Mouse (Mus musculus) intestine, embryonic 15.5 days (tissue): ENCODE results near the gene Myo1b. TPM values are rescaled to one million over a fixed set of nuclear protein-coding genes. Genes with fewer than 3 reads are reported as not detected.

Experiments
- ATAC-seq: fragments of 200-750 bp; cut with Nextera tagmentation; 2 replicates; pipeline ENCODE4 v1.8.0; 2017; ENCODE audit warnings: moderate TSS enrichment, moderate library complexity
- H3K27ac ChIP-seq: fragments of 300-500 bp; sonication (generic); 2 replicates; pipeline ENCODE4 v1.5.1; 2015; ENCODE audit warnings: mild to moderate bottlenecking, inconsistent platforms
- H3K27me3 ChIP-seq: fragments of 300-500 bp; sonication (generic); replicated peaks from 2 replicates; pipeline ENCODE4 v1.6.1; 2015; ENCODE audit warnings: inconsistent platforms
- H3K36me3 ChIP-seq: fragments of 300-500 bp; sonication (generic); 2 replicates; pipeline ENCODE4 v1.6.1; 2015; ENCODE audit warnings: inconsistent platforms
- H3K4me1 ChIP-seq: fragments of 300-500 bp; sonication (generic); replicated peaks from 2 replicates; pipeline ENCODE4 v1.6.1; 2015; ENCODE audit warnings: inconsistent platforms
- H3K4me2 ChIP-seq: fragments of 300-500 bp; sonication (generic); replicated peaks from 2 replicates; pipeline ENCODE4 v1.6.1; 2015; ENCODE audit warnings: mild to moderate bottlenecking, inconsistent platforms
- H3K4me3 ChIP-seq: fragments of 300-500 bp; sonication (generic); replicated peaks from 2 replicates; pipeline ENCODE4 v1.5.1; 2015; ENCODE audit warnings: inconsistent platforms
- H3K9ac ChIP-seq: fragments of 300-500 bp; sonication (generic); 2 replicates; pipeline ENCODE4 v1.6.1; 2015; ENCODE audit warnings: inconsistent platforms
- H3K9me3 ChIP-seq: fragments of 300-500 bp; sonication (generic); 2 replicates; pipeline ENCODE4 v1.6.1; 2016; ENCODE audit warnings: inconsistent platforms
- WGBS: fragments of 180-500 bp; shearing (Covaris S2); methylation state at CpG from one replicate; pipeline ENCODE4 v1.1.7; 2015; 5-methylcytosine and 5-hydroxymethylcytosine counted together
- polyA plus RNA-seq: library from polyadenylated mRNA; unstranded; fragments of >200 nt; fragmentation: Nextera tagmentation; extraction: Ambion mirVana; gene quantifications from 2 replicates; pipeline ENCODE4 v1.2.1, GENCODE M21; 2015

Gene Myo1b
- polyA plus RNA-seq, 1 experiment from 2014 or later = 54.0 TPM

DNA sequence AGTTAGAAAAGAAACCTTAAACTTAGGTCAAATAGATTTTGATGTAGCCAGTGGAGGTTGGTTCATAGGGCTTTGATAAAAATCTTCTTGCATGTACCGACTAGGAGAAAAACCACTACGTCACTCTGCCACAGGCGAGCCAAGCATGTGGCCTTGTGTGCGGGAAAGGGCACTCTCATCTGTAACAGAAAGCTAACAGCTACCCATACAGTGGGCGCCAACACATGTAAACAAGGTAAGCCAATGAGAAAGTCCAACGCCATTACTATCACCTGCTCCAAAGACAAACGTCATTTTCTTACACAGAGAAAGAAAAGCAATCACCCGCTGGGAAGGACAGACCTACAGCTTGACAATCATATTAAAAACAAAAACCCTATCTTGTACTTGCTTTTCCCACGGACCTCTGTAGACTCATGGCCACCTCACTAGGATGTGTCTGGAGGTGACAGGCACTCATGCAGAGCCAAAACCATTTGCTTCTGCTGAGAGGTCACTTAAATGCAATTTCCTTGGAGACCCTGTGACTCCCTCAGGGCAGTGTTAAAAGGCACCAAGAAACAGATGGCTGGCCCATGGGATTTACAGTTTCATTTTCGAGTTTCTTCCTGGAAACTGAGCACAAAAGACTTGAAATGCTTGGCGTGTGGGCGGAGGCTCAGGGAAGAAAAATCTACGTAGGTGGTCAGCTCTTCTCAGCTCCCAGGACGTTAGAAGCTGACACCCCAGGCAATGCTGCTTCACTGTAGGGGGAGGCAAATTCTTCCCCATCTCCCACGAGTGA is 157.4 kb downstream of the Myo1b start:
- H3K36me3 ChIP-seq = peaks cover 7% of the 10 kb centered on the region
- H3K4me3 ChIP-seq = no peak overlapping the region
- H3K4me1 ChIP-seq = no peaks in the 10 kb centered on the region
- 79% methylated on average over 15 of the region's 15 CpGs for WGBS
- no peaks in the 10 kb centered on the region for H3K27me3 ChIP-seq
- ATAC-seq = no peak
- no peak overlapping the region for H3K9ac ChIP-seq
- H3K9me3 ChIP-seq = no peaks in the 10 kb centered on the region
- H3K27ac ChIP-seq = no peak overlapping the region
- no peak overlapping the region for H3K4me2 ChIP-seq

DNA sequence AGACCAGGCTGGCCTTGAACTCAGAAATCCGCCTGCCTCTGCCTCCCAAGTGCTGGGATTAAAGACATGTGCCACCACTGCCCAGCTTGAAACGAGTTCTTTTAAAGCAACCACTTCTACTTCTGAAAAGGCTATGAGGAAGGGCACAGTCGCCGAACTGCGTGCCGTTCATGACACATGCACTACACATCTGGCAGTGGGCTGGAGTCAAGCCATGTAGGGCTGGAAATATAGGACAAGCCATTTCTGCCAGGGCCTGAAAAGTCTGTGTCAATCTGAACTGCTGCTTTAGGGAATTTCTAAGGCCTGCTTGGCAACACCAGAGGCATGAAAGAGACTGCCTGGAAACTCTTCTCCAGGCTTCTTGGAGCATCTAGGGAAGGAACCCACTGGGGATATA is 162.2 kb downstream of the Myo1b start:
- H3K9me3 ChIP-seq = no peaks in the 10 kb centered on the region
- H3K27me3 ChIP-seq = no peaks in the 10 kb centered on the region
- WGBS = 95% methylated on average over 6 of the region's 6 CpGs
- no peak overlapping the region for H3K27ac ChIP-seq
- ATAC-seq = no peak
- no peaks in the 10 kb centered on the region for H3K4me1 ChIP-seq
- peaks cover 7% of the 10 kb centered on the region for H3K36me3 ChIP-seq
- no peak overlapping the region for H3K4me3 ChIP-seq
- no peak overlapping the region for H3K4me2 ChIP-seq
- no peak overlapping the region for H3K9ac ChIP-seq

DNA sequence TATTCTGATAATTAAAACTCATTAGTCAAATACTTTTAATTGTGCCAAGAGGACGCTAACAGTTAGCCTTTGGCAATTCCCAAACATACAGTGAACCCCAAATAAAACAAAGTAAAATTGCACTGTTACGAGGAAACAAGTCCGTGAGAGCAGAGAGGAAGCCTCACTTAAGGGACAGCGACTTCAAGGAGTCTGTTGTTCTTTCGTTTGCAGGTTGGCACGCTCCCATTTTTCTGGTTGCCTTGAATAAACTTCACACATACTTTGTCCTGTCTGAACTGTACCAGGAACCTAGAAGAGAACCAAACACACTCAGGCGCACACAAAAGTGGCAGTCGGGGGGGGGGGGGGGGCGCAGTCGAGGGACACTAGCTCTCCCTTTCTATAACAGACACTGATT is 164.9 kb downstream of the Myo1b start:
- no peak for ATAC-seq
- H3K9me3 ChIP-seq = no peaks in the 10 kb centered on the region
- no peak overlapping the region for H3K4me2 ChIP-seq
- H3K36me3 ChIP-seq = peaks cover 7% of the 10 kb centered on the region
- no peak overlapping the region for H3K4me3 ChIP-seq
- WGBS = 69% methylated on average over 10 of the region's 10 CpGs
- H3K4me1 ChIP-seq = no peaks in the 10 kb centered on the region
- no peak overlapping the region for H3K9ac ChIP-seq
- H3K27me3 ChIP-seq = no peaks in the 10 kb centered on the region
- H3K27ac ChIP-seq = no peak overlapping the region

DNA sequence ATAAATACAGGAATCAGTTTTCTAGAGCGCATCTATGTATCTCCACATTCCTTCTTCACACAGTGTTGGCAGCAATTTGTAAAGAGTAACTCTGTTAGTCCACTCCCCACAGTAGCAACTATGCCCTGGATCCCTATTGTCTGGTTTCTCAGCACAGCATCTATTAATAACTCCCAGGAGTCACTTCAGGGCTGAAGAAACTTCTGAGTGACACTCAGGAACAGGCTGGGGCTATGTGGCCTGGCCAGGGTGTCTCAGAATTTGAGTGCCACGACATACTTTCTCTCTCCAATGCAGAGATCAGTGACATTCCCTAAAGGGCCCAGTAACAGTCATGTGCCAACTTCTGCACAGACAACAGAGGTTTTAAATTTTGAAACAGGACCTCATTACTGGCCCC is 167.6 kb downstream of the Myo1b start:
- Histone ChIP-seq H3K9me3 (no peaks in the 10 kb centered on the region), H3K27ac (no peak overlapping the region), H3K4me2 (no peak overlapping the region), H3K4me3 (no peak overlapping the region), H3K36me3 (no peaks in the 10 kb centered on the region), H3K27me3 (no peaks in the 10 kb centered on the region), H3K9ac (no peak overlapping the region), H3K4me1 (no peaks in the 10 kb centered on the region)
- no peak for ATAC-seq
- 80% methylated on average over 2 of the region's 2 CpGs for WGBS

GRCm38 (mm10) chr1:51747494-51747893 is 168.4 kb downstream of the Myo1b start:
- Histone ChIP-seq H3K9ac (no peak overlapping the region), H3K9me3 (no peaks in the 10 kb centered on the region), H3K27ac (no peak overlapping the region), H3K4me1 (no peaks in the 10 kb centered on the region), H3K36me3 (no peaks in the 10 kb centered on the region), H3K4me3 (no peak overlapping the region), H3K4me2 (no peak overlapping the region), H3K27me3 (no peaks in the 10 kb centered on the region)
- peak; percentile 72; the same call in 1 of the 2 replicates for ATAC-seq
- WGBS = 25% methylated on average over 12 of the region's 12 CpGs

DNA sequence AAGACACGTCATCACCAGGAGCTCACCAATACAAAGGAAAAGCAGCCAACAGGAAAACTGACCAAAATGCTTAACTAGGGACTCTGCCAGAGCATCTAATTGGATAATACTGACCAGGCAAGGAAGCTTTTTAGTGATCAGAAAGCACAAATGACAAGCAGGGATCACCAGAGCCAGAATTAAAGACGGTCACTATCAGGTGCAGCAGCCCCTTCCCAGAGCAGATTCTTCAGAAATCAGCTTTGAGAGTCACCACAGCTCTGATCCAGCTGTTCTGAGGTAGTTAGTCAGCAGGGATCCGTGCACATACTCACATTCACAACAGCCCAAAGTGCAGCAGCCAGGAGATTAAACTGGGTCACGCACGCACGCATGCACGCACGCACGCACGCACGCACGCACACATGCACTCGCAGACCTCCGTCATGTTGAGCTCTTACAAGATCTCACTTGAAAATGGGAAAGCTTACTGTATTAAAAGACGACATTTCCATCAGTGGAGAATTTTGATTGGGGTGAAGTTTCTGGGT is 169.1 kb downstream of the Myo1b start:
- Histone ChIP-seq H3K4me3 (no peak overlapping the region), H3K4me1 (no peaks in the 10 kb centered on the region), H3K4me2 (no peak overlapping the region), H3K36me3 (no peaks in the 10 kb centered on the region), H3K27me3 (no peaks in the 10 kb centered on the region), H3K9me3 (no peaks in the 10 kb centered on the region), H3K27ac (no peak overlapping the region), H3K9ac (no peak overlapping the region)
- ATAC-seq = no peak
- WGBS = 93% methylated on average over 15 of the region's 15 CpGs

DNA sequence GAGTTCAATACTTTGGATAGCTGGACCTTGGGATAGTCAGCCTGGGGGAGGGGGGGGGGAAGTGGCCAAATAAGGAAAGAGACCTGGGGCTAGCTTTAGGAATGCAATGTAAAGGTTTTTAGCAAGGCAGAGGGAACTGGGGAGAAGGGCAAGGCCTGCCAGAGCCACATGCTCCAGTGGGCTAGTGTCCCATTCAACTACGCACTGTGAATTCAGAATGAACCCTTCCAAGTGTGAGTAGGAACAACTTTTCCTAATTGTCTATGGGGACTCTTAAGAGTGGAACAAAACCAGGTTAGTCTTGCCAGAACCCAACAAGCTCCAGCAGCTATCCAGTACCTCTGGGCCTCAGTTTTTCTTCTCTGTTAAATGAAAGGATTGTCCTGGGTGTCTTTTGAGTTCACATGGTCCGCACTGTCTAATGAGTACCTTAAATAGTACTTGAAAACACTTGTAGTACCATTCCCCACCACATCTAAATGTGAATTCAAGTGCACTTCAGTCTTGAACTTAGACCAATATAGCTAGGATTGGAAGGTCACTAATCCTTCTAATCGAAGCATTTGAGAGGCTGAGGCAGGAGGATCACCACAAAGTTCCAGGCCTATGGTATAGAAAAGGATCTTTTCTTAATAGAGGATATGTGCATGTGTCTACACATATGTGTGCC is 172.0 kb downstream of the Myo1b start:
- ATAC-seq = no peak
- Histone ChIP-seq H3K4me2 (no peak overlapping the region), H3K27ac (no peak overlapping the region), H3K9ac (no peak overlapping the region), H3K27me3 (no peaks in the 10 kb centered on the region), H3K36me3 (no peaks in the 10 kb centered on the region), H3K9me3 (no peaks in the 10 kb centered on the region), H3K4me1 (no peaks in the 10 kb centered on the region), H3K4me3 (no peak overlapping the region)
- 98% methylated on average over 3 of the region's 3 CpGs for WGBS

DNA sequence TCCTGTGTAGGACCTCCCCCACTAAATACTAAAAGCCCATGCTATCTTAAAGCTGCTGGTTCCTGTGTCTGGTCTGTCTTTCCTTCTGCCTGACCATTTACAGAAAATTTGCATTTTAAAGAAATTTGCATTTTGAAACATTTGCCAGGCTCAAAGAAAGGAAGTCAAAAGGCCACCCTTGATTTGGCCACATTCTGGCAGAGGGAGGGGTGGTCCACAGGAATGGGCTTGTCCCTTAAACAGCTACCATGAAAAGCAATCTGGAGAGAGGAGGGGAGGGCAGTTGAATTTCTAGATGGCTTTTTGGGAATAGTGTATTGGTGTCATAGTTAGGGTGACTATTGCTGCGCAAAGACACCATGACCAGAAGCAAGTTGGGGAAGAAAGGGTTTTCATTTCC is 173.3 kb downstream of the Myo1b start:
- Histone ChIP-seq H3K4me3 (no peak overlapping the region), H3K27ac (no peak overlapping the region), H3K9me3 (no peaks in the 10 kb centered on the region), H3K27me3 (no peaks in the 10 kb centered on the region), H3K4me2 (no peak overlapping the region), H3K36me3 (no peaks in the 10 kb centered on the region), H3K4me1 (no peaks in the 10 kb centered on the region), H3K9ac (no peak overlapping the region)
- WGBS = 100% methylated on average over 1 of the region's 1 CpGs
- no peak for ATAC-seq

GRCm38 (mm10) chr1:51740626-51741231 is 175.1 kb downstream of the Myo1b start:
- ATAC-seq = no peak
- 78% methylated on average over 10 of the region's 10 CpGs for WGBS

GRCm38 (mm10) chr1:51739252-51739852 is 176.5 kb downstream of the Myo1b start:
- H3K9ac ChIP-seq = no peak overlapping the region
- H3K4me3 ChIP-seq = no peak overlapping the region
- H3K9me3 ChIP-seq = no peaks in the 10 kb centered on the region
- no peaks in the 10 kb centered on the region for H3K27me3 ChIP-seq
- no peak overlapping the region for H3K4me2 ChIP-seq
- no peaks in the 10 kb centered on the region for H3K36me3 ChIP-seq
- H3K4me1 ChIP-seq = no peaks in the 10 kb centered on the region
- ATAC-seq = no peak
- H3K27ac ChIP-seq = no peak overlapping the region
- WGBS = 69% methylated on average over 5 of the region's 5 CpGs

More at GRCm38 (mm10) chr1:51740626-51741231, 175.1 kb downstream of the Myo1b start:
- Histone ChIP-seq H3K9me3 (no peaks in the 10 kb centered on the region), H3K4me1 (no peaks in the 10 kb centered on the region), H3K27me3 (no peaks in the 10 kb centered on the region), H3K4me3 (no peak overlapping the region), H3K9ac (no peak overlapping the region), H3K36me3 (no peaks in the 10 kb centered on the region), H3K27ac (no peak overlapping the region), H3K4me2 (no peak overlapping the region)

DNA sequence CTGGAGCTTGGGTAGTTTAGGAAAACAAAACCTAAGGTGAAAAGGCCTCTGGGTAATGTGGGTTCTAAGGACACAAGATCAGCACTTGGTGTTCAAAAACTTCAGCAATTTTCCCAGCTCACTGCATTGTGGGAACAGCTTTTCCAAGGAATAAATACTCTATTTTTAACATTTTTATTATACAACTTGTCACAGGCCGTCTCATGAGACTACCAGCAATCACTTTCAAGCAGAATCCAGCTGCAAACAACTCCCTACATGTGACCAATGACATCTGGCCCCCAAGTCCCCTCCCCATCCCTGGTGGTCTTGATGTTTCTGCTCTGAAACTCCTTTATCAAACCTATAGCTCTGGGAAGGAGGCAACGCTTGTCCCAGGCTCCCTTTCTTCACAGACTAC is 179.0 kb downstream of the Myo1b start:
- ATAC-seq = no peak
- no peaks in the 10 kb centered on the region for H3K9me3 ChIP-seq

DNA sequence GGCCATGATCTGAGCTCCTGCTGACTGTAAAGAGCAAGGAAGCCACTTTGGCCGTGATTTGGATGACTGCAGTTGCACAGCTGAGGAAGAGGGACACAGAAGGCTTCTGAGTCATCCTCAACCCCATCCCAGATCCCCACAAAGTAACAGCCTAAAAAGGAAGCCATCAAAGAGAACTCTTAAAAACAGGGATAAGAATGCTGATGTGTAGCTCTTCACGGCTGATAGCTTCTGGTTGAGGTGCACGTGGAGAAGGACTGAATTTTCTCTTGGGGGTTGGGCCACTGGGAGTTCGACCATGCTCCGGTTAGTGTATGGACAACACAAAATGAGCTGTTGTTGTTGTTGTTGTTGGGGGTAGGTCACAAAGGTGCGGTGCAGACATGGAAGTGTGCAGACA is 181.2 kb downstream of the Myo1b start:
- H3K4me3 ChIP-seq = no peak overlapping the region
- H3K9ac ChIP-seq = no peak overlapping the region
- H3K9me3 ChIP-seq = no peaks in the 10 kb centered on the region
- H3K27ac ChIP-seq = no peak overlapping the region
- no peak for ATAC-seq
- no peaks in the 10 kb centered on the region for H3K36me3 ChIP-seq
- no peak overlapping the region for H3K4me2 ChIP-seq
- H3K27me3 ChIP-seq = no peaks in the 10 kb centered on the region
- 84% methylated on average over 6 of the region's 6 CpGs for WGBS
- H3K4me1 ChIP-seq = no peaks in the 10 kb centered on the region

More for the DNA sequence above, 179.0 kb downstream of the Myo1b start:
- H3K27me3 ChIP-seq = no peaks in the 10 kb centered on the region
- no peak overlapping the region for H3K4me3 ChIP-seq
- no peaks in the 10 kb centered on the region for H3K36me3 ChIP-seq
- 58% methylated on average over 2 of the region's 2 CpGs for WGBS
- H3K9ac ChIP-seq = no peak overlapping the region
- H3K4me2 ChIP-seq = no peak overlapping the region
- no peak overlapping the region for H3K27ac ChIP-seq
- H3K4me1 ChIP-seq = no peaks in the 10 kb centered on the region
